Mouse (Mus musculus): ENCODE measurements around the gene Plekhg2.

- TF ChIP-seq POLR2A (IDR thresholded peaks at IDR 0.05; ENCODE audit: borderline replicate concordance, insufficient read depth, low read length) (no peak), CTCF (IDR thresholded peaks at IDR 0.05; ENCODE audit: borderline replicate concordance, insufficient read depth, low read depth, low read length) (no peak)
Observed at GRCm38 (mm10) chr7:28418096-28418670, 45.8 kb upstream of the Plekhg2 start.

All from cerebellum, adult 2 months (tissue).